In genomic region chr7:70329521-70330206, GRCm38 (mm10) we compare ENCODE assay signal across 17 mouse cellular contexts. TPM values are rescaled to one million over a fixed set of nuclear protein-coding genes. Genes with fewer than 3 reads are reported as not detected.
DNase-seq lines count a peak whose midpoint lies in the region; ATAC-seq and TF ChIP-seq lines count a peak whose summit lies in the region.
"Had no signal": no experiment of that assay in that cellular context is flagged by ENCODE, and none has a peak within 500 bp of the region (broad histone marks: within the 10 kb centered on the region; RNA-seq: fewer than 3 reads in every experiment).

No protein-coding gene starts in this region.

- 20% methylated on average over 19 of the region's 19 CpGs for WGBS in intestine, embryonic 14.5 days
- WGBS in intestine, embryonic 16.5 days: 22% methylated on average over 19 of the region's 19 CpGs
- WGBS in forebrain, embryonic 16.5 days: 5% methylated on average over 19 of the region's 19 CpGs
- 3% methylated on average over 19 of the region's 19 CpGs for WGBS in midbrain, embryonic 12.5 days
- 57% methylated on average over 19 of the region's 19 CpGs for WGBS in stomach, postnatal 0 days
- WGBS in kidney, embryonic 15.5 days: 38% methylated on average over 19 of the region's 19 CpGs

- peaks cover 12% of the 10 kb centered on the region for H3K4me1 ChIP-seq in intestine, embryonic 14.5 days (replicated peaks; ENCODE audit: control insufficient read depth, insufficient read depth, low read length)
- peaks cover 17% of the 10 kb centered on the region for H3K4me1 ChIP-seq in intestine, embryonic 16.5 days (ENCODE audit: control insufficient read depth, insufficient read depth, low read length)
- H3K4me1 ChIP-seq in forebrain, embryonic 16.5 days (replicated peaks; ENCODE audit: control insufficient read depth, insufficient read depth, low read length): peaks cover 21% of the 10 kb centered on the region; the same call in 1 of the 2 replicates
- peaks cover 48% of the 10 kb centered on the region for H3K4me1 ChIP-seq in midbrain, embryonic 12.5 days
- 0 out of 2 replicates have a peak, but pooled peaks cover under 1% of the 10 kb centered on the region for H3K4me1 ChIP-seq in stomach, postnatal 0 days (replicated peaks; ENCODE audit: control insufficient read depth, insufficient read depth)
- peaks cover 72% of the 10 kb centered on the region for H3K4me1 ChIP-seq in kidney, embryonic 15.5 days

- H3K27ac ChIP-seq in intestine, embryonic 14.5 days (ENCODE audit: low read depth): no peak overlapping the region
- H3K27ac ChIP-seq in intestine, embryonic 16.5 days (ENCODE audit: low read length): no peak overlapping the region
- peak overlapping the region; percentile 56 for H3K27ac ChIP-seq in forebrain, embryonic 16.5 days (ENCODE audit: low read length)
- H3K27ac ChIP-seq in midbrain, embryonic 12.5 days (replicated peaks): peak overlapping the region; percentile 89
- H3K27ac ChIP-seq in stomach, postnatal 0 days (replicated peaks): no peak overlapping the region
- H3K27ac ChIP-seq in kidney, embryonic 15.5 days: no peak overlapping the region
- H3K27ac ChIP-seq: heart, embryonic 15.5 days; stomach, embryonic 15.5 days had no signal

- H3K4me3 ChIP-seq in intestine, embryonic 14.5 days (ENCODE audit: low read depth, low read length): no peak overlapping the region
- no peak overlapping the region for H3K4me3 ChIP-seq in intestine, embryonic 16.5 days (ENCODE audit: low read length)
- no peak overlapping the region for H3K4me3 ChIP-seq in forebrain, embryonic 16.5 days (replicated peaks; ENCODE audit: low read length)
- peak overlapping the region; percentile 42 for H3K4me3 ChIP-seq in midbrain, embryonic 12.5 days
- no peak overlapping the region for H3K4me3 ChIP-seq in stomach, postnatal 0 days (ENCODE audit: low read depth, low read length)
- no peak overlapping the region for H3K4me3 ChIP-seq in kidney, embryonic 15.5 days (replicated peaks)
- H3K4me3 ChIP-seq: megakaryocyte, embryonic 14.5 days had no signal

- no peak overlapping the region for H3K4me2 ChIP-seq in intestine, embryonic 14.5 days (ENCODE audit: low read length)
- no peak overlapping the region for H3K4me2 ChIP-seq in intestine, embryonic 16.5 days (ENCODE audit: low read depth, low read length)
- peak overlapping the region; percentile 32; the same call in 1 of the 2 replicates for H3K4me2 ChIP-seq in forebrain, embryonic 16.5 days (ENCODE audit: low read length)
- H3K4me2 ChIP-seq in midbrain, embryonic 12.5 days (replicated peaks): peak overlapping the region; percentile 60
- H3K4me2 ChIP-seq in stomach, postnatal 0 days (replicated peaks; ENCODE audit: low read depth): peak overlapping the region; percentile 39; the same call in 1 of the 2 replicates
- no peak overlapping the region; the same call in 1 of the 2 replicates for H3K4me2 ChIP-seq in kidney, embryonic 15.5 days

- H3K9me3 ChIP-seq in intestine, embryonic 14.5 days (ENCODE audit: control insufficient read depth, low read length): no peaks in the 10 kb centered on the region
- no peaks in the 10 kb centered on the region for H3K9me3 ChIP-seq in intestine, embryonic 16.5 days (ENCODE audit: control insufficient read depth, low read length)
- no peaks in the 10 kb centered on the region for H3K9me3 ChIP-seq in forebrain, embryonic 16.5 days (ENCODE audit: control insufficient read depth, low read length)
- H3K9me3 ChIP-seq in midbrain, embryonic 12.5 days: no peaks in the 10 kb centered on the region
- H3K9me3 ChIP-seq in stomach, postnatal 0 days (ENCODE audit: control insufficient read depth, low read length): no peaks in the 10 kb centered on the region
- H3K9me3 ChIP-seq in kidney, embryonic 15.5 days (replicated peaks): no peaks in the 10 kb centered on the region
- H3K9me3 ChIP-seq: heart, embryonic 15.5 days; stomach, embryonic 15.5 days had no signal

- no peak for ATAC-seq in intestine, embryonic 14.5 days (replicated peaks; ENCODE audit: low FRiP score, low TSS enrichment, low read depth)
- ATAC-seq in intestine, embryonic 16.5 days: no peak
- ATAC-seq in forebrain, embryonic 16.5 days: no peak
- ATAC-seq in midbrain, embryonic 12.5 days (ENCODE audit: low FRiP score, low read depth): no peak
- no peak for ATAC-seq in stomach, postnatal 0 days (ENCODE audit: low FRiP score, low TSS enrichment)
- ATAC-seq in kidney, embryonic 15.5 days (replicated peaks; ENCODE audit: low FRiP score): no peak
- no peak for ATAC-seq in monocyte, adult 5-6 weeks (replicated peaks; ENCODE audit: insufficient number of reproducible peaks, low FRiP score, low TSS enrichment, poor library complexity, severe bottlenecking)
- ATAC-seq: liver, postnatal 0 days had no signal

- no peaks in the 10 kb centered on the region for H3K36me3 ChIP-seq in intestine, embryonic 14.5 days (ENCODE audit: control insufficient read depth, insufficient read depth, low read length)
- H3K36me3 ChIP-seq in intestine, embryonic 16.5 days (ENCODE audit: control insufficient read depth, insufficient read depth, low read length): no peaks in the 10 kb centered on the region
- H3K36me3 ChIP-seq in forebrain, embryonic 16.5 days (ENCODE audit: control insufficient read depth, insufficient read depth): no peaks in the 10 kb centered on the region
- no peaks in the 10 kb centered on the region for H3K36me3 ChIP-seq in midbrain, embryonic 12.5 days
- H3K36me3 ChIP-seq in stomach, postnatal 0 days (ENCODE audit: control insufficient read depth, insufficient read depth, low read length): no peaks in the 10 kb centered on the region
- no peaks in the 10 kb centered on the region for H3K36me3 ChIP-seq in kidney, embryonic 15.5 days
- H3K36me3 ChIP-seq: heart, embryonic 15.5 days; stomach, embryonic 15.5 days had no signal

- TF ChIP-seq CTCF in stomach, postnatal 0 days (IDR thresholded peaks at IDR 0.05; ENCODE audit: low read depth): no peak

- TF ChIP-seq EP300 in stomach, postnatal 0 days (optimal IDR thresholded peaks at IDR 0.05): no peak

- DNase-seq in intestine, embryonic 14.5 days (ENCODE audit: low spot score): peak; percentile 63
- DNase-seq in stomach, postnatal 0 days (ENCODE audit: low spot score): no peak
- no peak for DNase-seq in right cerebral cortex, postnatal 25 days
- DNase-seq: cerebellum, adult 18-20 months; gastrocnemius, postnatal 14 days; kidney, adult 18-20 months; layer of hippocampus, adult 9-11 months; right cerebral cortex, postnatal 4 days had no signal

- H3K27me3 ChIP-seq in intestine, embryonic 14.5 days (replicated peaks; ENCODE audit: control insufficient read depth, insufficient read depth, low read length): peaks cover 96% of the 10 kb centered on the region
- peaks cover 74% of the 10 kb centered on the region for H3K27me3 ChIP-seq in intestine, embryonic 16.5 days (replicated peaks; ENCODE audit: control insufficient read depth, insufficient read depth, low read length)
- peaks cover 72% of the 10 kb centered on the region for H3K27me3 ChIP-seq in forebrain, embryonic 16.5 days (replicated peaks; ENCODE audit: control insufficient read depth, insufficient read depth, low read length)
- peaks cover 93% of the 10 kb centered on the region for H3K27me3 ChIP-seq in midbrain, embryonic 12.5 days
- peaks cover 4% of the 10 kb centered on the region; the same call in 1 of the 2 replicates for H3K27me3 ChIP-seq in stomach, postnatal 0 days (ENCODE audit: control insufficient read depth, insufficient read depth, low read length)
- peaks cover 64% of the 10 kb centered on the region for H3K27me3 ChIP-seq in kidney, embryonic 15.5 days

- no peak overlapping the region for H3K9ac ChIP-seq in intestine, embryonic 14.5 days (ENCODE audit: low read length)
- H3K9ac ChIP-seq in intestine, embryonic 16.5 days (ENCODE audit: low read depth, low read length): no peak overlapping the region
- no peak overlapping the region for H3K9ac ChIP-seq in forebrain, embryonic 16.5 days (replicated peaks; ENCODE audit: low read depth, low read length)
- H3K9ac ChIP-seq in midbrain, embryonic 12.5 days (replicated peaks): peak overlapping the region; percentile 43; the same call in 1 of the 2 replicates
- no peak overlapping the region for H3K9ac ChIP-seq in stomach, postnatal 0 days (ENCODE audit: low read length)
- H3K9ac ChIP-seq in kidney, embryonic 15.5 days: no peak overlapping the region
- H3K9ac ChIP-seq: heart, embryonic 15.5 days; liver, postnatal 0 days; stomach, embryonic 15.5 days had no signal

RNA-seq across cellular contexts. Expression of gene Nr2f2, which starts 36.9 kb away (rescaled TPM):
- polyA plus RNA-seq in intestine, embryonic 14.5 days (2014; fragmentation: Nextera tagmentation; extraction: Ambion mirVana): 53.7 and 56.9 TPM in 2 replicates
- polyA plus RNA-seq in intestine, embryonic 16.5 days (2015; fragmentation: Nextera tagmentation; extraction: Ambion mirVana): 22.2 and 24.6 TPM in 2 replicates
- 88.4 and 90.6 TPM in 2 replicates for polyA plus RNA-seq in forebrain, embryonic 16.5 days (2015; fragmentation: Nextera tagmentation; extraction: Ambion mirVana)
- polyA plus RNA-seq in midbrain, embryonic 12.5 days (2016; fragmentation: Nextera tagmentation; extraction: Ambion mirVana): 105 and 143 TPM in 2 replicates
- polyA plus RNA-seq in stomach, postnatal 0 days (2015; fragmentation: Nextera tagmentation; extraction: Ambion mirVana): 52.8 and 53.9 TPM in 2 replicates
- 230 and 240 TPM in 2 replicates for polyA plus RNA-seq in kidney, embryonic 15.5 days (2015; fragmentation: Nextera tagmentation; extraction: Ambion mirVana)
- total RNA-seq in monocyte, adult 5-6 weeks (2017): not detected in 3 replicates

Comparison
In these comparisons a context has a peak if more than half of its experiments do, and no peak if none do; other contexts are left out.
1. H3K27ac ChIP-seq: peak in forebrain, embryonic 16.5 days (single experiment) and midbrain, embryonic 12.5 days (single experiment); none in intestine, embryonic 14.5 days (single experiment), intestine, embryonic 16.5 days (single experiment), stomach, postnatal 0 days (single experiment) and kidney, embryonic 15.5 days (single experiment).
2. H3K4me2 ChIP-seq: peak in forebrain, embryonic 16.5 days (single experiment), midbrain, embryonic 12.5 days (single experiment) and stomach, postnatal 0 days (single experiment); none in intestine, embryonic 14.5 days (single experiment), intestine, embryonic 16.5 days (single experiment) and kidney, embryonic 15.5 days (single experiment).